Mouse (Mus musculus) heart, postnatal 4 days (tissue): Measurements from ENCODE around the gene Tgm1. TPM values are rescaled to one million over a fixed set of nuclear protein-coding genes. Genes with fewer than 3 reads are reported as not detected.

Experiments used
- DNase-seq: peaks from one replicate; pipeline ENCODE4 v3.0.0; 2021
- total RNA-seq, 2 experiments: library from RNA; stranded (reverse); gene quantifications; 2 replicates each; pipeline ENCODE4 v1.2.3; 2021

Gene Tgm1
- total RNA-seq = under 1 TPM; 0.20 to 0.50 TPM

- DNase-seq = no peak
These were observed at the start of gene Tgm1 for GRCm38 (mm10) chr14:55713729-55714122. Gene Tgm1 (minus strand): TSS chr14:55713926.

GRCm38 (mm10) chr14:55763166-55763565, 49.4 kb upstream of the Tgm1 start:
- no peak for DNase-seq

GRCm38 (mm10) chr14:55762001-55762821, 48.5 kb upstream of the Tgm1 start:
- peak; percentile 70 for DNase-seq

GRCm38 (mm10) chr14:55761163-55761562, 47.4 kb upstream of the Tgm1 start, which contains the start of gene Ltb4r2:
Gene Ltb4r2 (plus strand): TSS chr14:55761428.
- no peak for DNase-seq

GRCm38 (mm10) chr14:55760156-55760555, 46.4 kb upstream of the Tgm1 start:
- DNase-seq = peak; percentile 92

GRCm38 (mm10) chr14:55758363-55758784, 44.6 kb upstream of the Tgm1 start, which contains the start of gene Cideb:
Gene Cideb (minus strand): TSS chr14:55758458.
- DNase-seq = peak; percentile 66

- no peak for DNase-seq
These were observed 43.8 kb upstream of the Tgm1 start for GRCm38 (mm10) chr14:55757566-55757965.

GRCm38 (mm10) chr14:55747051-55747847, 33.5 kb upstream of the Tgm1 start:
- no peak for DNase-seq

GRCm38 (mm10) chr14:55745861-55746237, 32.1 kb upstream of the Tgm1 start:
- DNase-seq = no peak

- DNase-seq = peak; percentile 91
These were observed 31.6 kb upstream of the Tgm1 start, which contains the start of the genes Dhrs1 and Nop9 for GRCm38 (mm10) chr14:55745180-55745860. Gene Dhrs1 (minus strand): TSS chr14:55745690. Gene Nop9 (plus strand): TSS chr14:55745693.

- DNase-seq = peak; percentile 93
These were observed 30.0 kb upstream of the Tgm1 start for GRCm38 (mm10) chr14:55743711-55744110.

- no peak for DNase-seq
These were observed 23.5 kb upstream of the Tgm1 start for GRCm38 (mm10) chr14:55737086-55737687.

- no peak for DNase-seq
These were observed 22.0 kb upstream of the Tgm1 start for GRCm38 (mm10) chr14:55735758-55736157.

GRCm38 (mm10) chr14:55735334-55735733, 21.6 kb upstream of the Tgm1 start:
- DNase-seq = no peak

- no peak for DNase-seq
These were observed 21.1 kb upstream of the Tgm1 start for GRCm38 (mm10) chr14:55734869-55735268.

- no peak for DNase-seq
These were observed 20.2 kb upstream of the Tgm1 start for GRCm38 (mm10) chr14:55733889-55734288.

- no peak for DNase-seq
These were observed 16.9 kb upstream of the Tgm1 start for GRCm38 (mm10) chr14:55730531-55731032.

- no peak for DNase-seq
These were observed 16.4 kb upstream of the Tgm1 start for GRCm38 (mm10) chr14:55730116-55730515.

GRCm38 (mm10) chr14:55727889-55728685, 14.4 kb upstream of the Tgm1 start:
- no peak for DNase-seq

- no peak for DNase-seq
These were observed 12.5 kb upstream of the Tgm1 start for GRCm38 (mm10) chr14:55726261-55726660.

GRCm38 (mm10) chr14:55724411-55724871, 10.7 kb upstream of the Tgm1 start:
- DNase-seq = peak; percentile 25
